In genomic region chr9:30976339-30977023, GRCm38 (mm10) we compare ENCODE assay signal across 9 mouse cellular contexts. TPM values are rescaled to one million over a fixed set of nuclear protein-coding genes. Genes with fewer than 3 reads are reported as not detected.
DNase-seq lines count a peak whose midpoint lies in the region; ATAC-seq and TF ChIP-seq lines count a peak whose summit lies in the region.
"Had no signal": no experiment of that assay in that cellular context is flagged by ENCODE, and none has a peak within 500 bp of the region (broad histone marks: within the 10 kb centered on the region; RNA-seq: fewer than 3 reads in every experiment).

No protein-coding gene starts in this region.

- DNase-seq in ES-E14 (ENCODE audit: low read depth, low spot score) (peak; percentile 71), adipocyte (ENCODE audit: low spot score) (peak; percentile 32)
- no peak for DNase-seq in right cerebral cortex, postnatal 10 days (ENCODE audit: low spot score in 2 of 2)
- DNase-seq in gastrocnemius, postnatal 25 days, result no peak
- DNase-seq: adrenal gland, postnatal 25 days had no signal

- no peak overlapping the region for H3K27ac ChIP-seq in ES-E14 (ENCODE audit: insufficient read depth, low read depth, low read length, poor library complexity, severe bottlenecking)
- H3K27ac ChIP-seq in heart, embryonic 12.5 days (ENCODE audit: poor library complexity, severe bottlenecking), result peak overlapping the region; percentile 44; the same call in 1 of the 2 replicates
- H3K27ac ChIP-seq in limb, embryonic 15.5 days, result peak overlapping the region; percentile 77
- no peak overlapping the region for H3K27ac ChIP-seq in forebrain, embryonic 12.5 days

- H3K9me3 ChIP-seq in ES-E14 (ENCODE audit: control insufficient read depth, insufficient read depth, low read depth, low read length), result no peaks in the 10 kb centered on the region
- H3K9me3 ChIP-seq in heart, embryonic 12.5 days (replicated peaks), result no peaks in the 10 kb centered on the region; the same call in 1 of the 2 replicates
- no peaks in the 10 kb centered on the region for H3K9me3 ChIP-seq in limb, embryonic 15.5 days
- no peaks in the 10 kb centered on the region for H3K9me3 ChIP-seq in forebrain, embryonic 12.5 days

- H3K4me2 ChIP-seq in heart, embryonic 12.5 days, result no peak overlapping the region
- no peak overlapping the region for H3K4me2 ChIP-seq in limb, embryonic 15.5 days
- H3K4me2 ChIP-seq in forebrain, embryonic 12.5 days, result no peak overlapping the region

- no peaks in the 10 kb centered on the region for H3K36me3 ChIP-seq in ES-E14 (ENCODE audit: control insufficient read depth, insufficient read depth, low read length, poor library complexity, severe bottlenecking)
- H3K36me3 ChIP-seq in heart, embryonic 12.5 days, result no peaks in the 10 kb centered on the region
- H3K36me3 ChIP-seq in limb, embryonic 15.5 days, result no peaks in the 10 kb centered on the region
- no peaks in the 10 kb centered on the region for H3K36me3 ChIP-seq in forebrain, embryonic 12.5 days (replicated peaks)

- ATAC-seq in heart, embryonic 12.5 days (ENCODE audit: insufficient number of reproducible peaks, low FRiP score), result peak; percentile 83
- ATAC-seq in limb, embryonic 15.5 days (ENCODE audit: insufficient number of reproducible peaks, low FRiP score, low TSS enrichment, low read depth), result peak; percentile 88
- no peak for ATAC-seq in frontal cortex, adult (ENCODE audit: low TSS enrichment)
- no peak for ATAC-seq in forebrain, embryonic 12.5 days (ENCODE audit: low FRiP score)

- H3K4me3 ChIP-seq in ES-E14 (ENCODE audit: insufficient read depth in 1 of 2, low read depth in 1 of 2, low read length in 2 of 2, poor library complexity in 1 of 2, severe bottlenecking in 1 of 2), result peak overlapping the region; percentile 35 to 49; a peak in 3 of 4 replicates
- H3K4me3 ChIP-seq in heart, embryonic 12.5 days, result no peak overlapping the region
- no peak overlapping the region for H3K4me3 ChIP-seq in limb, embryonic 15.5 days
- H3K4me3 ChIP-seq in forebrain, embryonic 12.5 days (replicated peaks), result no peak overlapping the region

- 50% methylated on average over 11 of the region's 11 CpGs for WGBS in heart, embryonic 12.5 days
- 46% methylated on average over 11 of the region's 11 CpGs for whole genome bisulfite sequencing in limb, embryonic 15.5 days
- 75% methylated on average over 11 of the region's 11 CpGs for WGBS in forebrain, embryonic 12.5 days

- H3K9ac ChIP-seq in ES-E14 (ENCODE audit: insufficient read depth, low read depth, low read length, poor library complexity, severe bottlenecking), result peak overlapping the region; percentile 37; the same call in 1 of the 2 replicates
- no peak overlapping the region for H3K9ac ChIP-seq in heart, embryonic 12.5 days
- no peak overlapping the region for H3K9ac ChIP-seq in limb, embryonic 15.5 days
- no peak overlapping the region for H3K9ac ChIP-seq in forebrain, embryonic 12.5 days

- in situ Hi-C loops in ES-E14 (cut with MboI; ENCODE audit: low sequenced_read_pairs in 2 of 2, unreplicated experiment in 2 of 2), result no loop called here

- no peaks in the 10 kb centered on the region for H3K4me1 ChIP-seq in ES-E14 (ENCODE audit: control insufficient read depth in 2 of 2, insufficient read depth in 2 of 2, low read length in 2 of 2, poor library complexity in 1 of 2)
- peaks cover 17% of the 10 kb centered on the region for H3K4me1 ChIP-seq in heart, embryonic 12.5 days (replicated peaks)
- H3K4me1 ChIP-seq in limb, embryonic 15.5 days, result peaks cover 11% of the 10 kb centered on the region
- no peaks in the 10 kb centered on the region for H3K4me1 ChIP-seq in forebrain, embryonic 12.5 days

- H3K27me3 ChIP-seq in heart, embryonic 12.5 days (replicated peaks), result no peaks in the 10 kb centered on the region
- no peaks in the 10 kb centered on the region for H3K27me3 ChIP-seq in limb, embryonic 15.5 days
- H3K27me3 ChIP-seq in forebrain, embryonic 12.5 days, result no peaks in the 10 kb centered on the region

TF ChIP-seq in ES-E14, 5 proteins besides CTCF, POLR2A, EP300 and RAD21:
- no peak for TF ChIP-seq MAFK (IDR thresholded peaks at IDR 0.05; ENCODE audit: insufficient read depth, low read depth, low read length)
- no peak for TF ChIP-seq ZC3H11A (IDR thresholded peaks at IDR 0.05; ENCODE audit: borderline replicate concordance, low read depth, low read length)
- TF ChIP-seq CHD2 (IDR thresholded peaks at IDR 0.05; ENCODE audit: low read depth, low read length), result no peak
- no peak for TF ChIP-seq HCFC1 (IDR thresholded peaks at IDR 0.05; ENCODE audit: borderline replicate concordance, insufficient read depth, low read length)
- TF ChIP-seq ZNF384 (IDR thresholded peaks at IDR 0.05; ENCODE audit: low read depth, low read length), result no peak

RNA-seq across cellular contexts. Expression of gene Adamts8, which starts 34.1 kb away (rescaled TPM):
- total RNA-seq in ES-E14 (2012; rRNA removed), result 5.4 and 5.9 TPM in 2 replicates
- 14.8 and 17.5 TPM in 2 replicates for polyA plus RNA-seq in heart, embryonic 12.5 days (2016; fragmentation: Nextera tagmentation; extraction: Ambion mirVana)
- polyA plus RNA-seq in limb, embryonic 15.5 days (2015; fragmentation: Nextera tagmentation; extraction: Ambion mirVana), result 4.6 and 4.8 TPM in 2 replicates
- 0.54 and 0.60 TPM in 2 replicates for polyA plus RNA-seq in forebrain, embryonic 12.5 days (2016; fragmentation: Nextera tagmentation; extraction: Ambion mirVana)
- 10 to 100 TPM in 1 of 2 experiments, 1 to 10 TPM in 1; 7.5 to 11.6 TPM for total RNA-seq in gastrocnemius, postnatal 25 days (2021)

RNA-seq across cellular contexts. Expression of gene Zbtb44, which starts 54.0 kb away (rescaled TPM):
- total RNA-seq in ES-E14 (2012; rRNA removed), result 33.1 and 33.7 TPM in 2 replicates
- 7.6 and 9.1 TPM in 2 replicates for polyA plus RNA-seq in heart, embryonic 12.5 days (2016; fragmentation: Nextera tagmentation; extraction: Ambion mirVana)
- polyA plus RNA-seq in limb, embryonic 15.5 days (2015; fragmentation: Nextera tagmentation; extraction: Ambion mirVana), result 6.3 and 7.5 TPM in 2 replicates
- 6.0 and 6.1 TPM in 2 replicates for polyA plus RNA-seq in forebrain, embryonic 12.5 days (2016; fragmentation: Nextera tagmentation; extraction: Ambion mirVana)
- 10 to 100 TPM; 52.3 to 58.9 TPM for total RNA-seq in gastrocnemius, postnatal 25 days (2021)

RNA-seq across cellular contexts. Expression of gene Adamts15, which starts 54.2 kb away (rescaled TPM):
- total RNA-seq in ES-E14 (2012; rRNA removed), result 2.0 and 2.4 TPM in 2 replicates
- polyA plus RNA-seq in heart, embryonic 12.5 days (2016; fragmentation: Nextera tagmentation; extraction: Ambion mirVana), result 16.4 and 18.1 TPM in 2 replicates
- 22.9 and 26.9 TPM in 2 replicates for polyA plus RNA-seq in limb, embryonic 15.5 days (2015; fragmentation: Nextera tagmentation; extraction: Ambion mirVana)
- polyA plus RNA-seq in forebrain, embryonic 12.5 days (2016; fragmentation: Nextera tagmentation; extraction: Ambion mirVana), result 7.1 and 7.2 TPM in 2 replicates
- total RNA-seq in gastrocnemius, postnatal 25 days (2021), result 1 to 10 TPM; 2.3 to 2.4 TPM

Comparison
In these comparisons a context has a peak if more than half of its experiments do, and no peak if none do; other contexts are left out.
1. DNase-seq: peak in ES-E14 (single experiment) and adipocyte (single experiment); none in right cerebral cortex, postnatal 10 days (0 of 2) and gastrocnemius, postnatal 25 days (single experiment).
2. H3K27ac ChIP-seq: peak in heart, embryonic 12.5 days (single experiment) and limb, embryonic 15.5 days (single experiment); none in ES-E14 (single experiment) and forebrain, embryonic 12.5 days (single experiment).
3. H3K4me3 ChIP-seq: peak in ES-E14 (2 of 2); none in heart, embryonic 12.5 days (single experiment), limb, embryonic 15.5 days (single experiment) and forebrain, embryonic 12.5 days (single experiment).
4. ATAC-seq: peak in heart, embryonic 12.5 days (single experiment) and limb, embryonic 15.5 days (single experiment); none in frontal cortex, adult (single experiment) and forebrain, embryonic 12.5 days (single experiment).